In genomic region chr17:56728117-56728516, GRCm38 (mm10) we compare ENCODE assay signal across 13 mouse cellular contexts. TPM values are rescaled to one million over a fixed set of nuclear protein-coding genes. Genes with fewer than 3 reads are reported as not detected.
DNase-seq lines count a peak whose midpoint lies in the region; ATAC-seq lines count a peak whose summit lies in the region.
"Had no signal": no experiment of that assay in that cellular context is flagged by ENCODE, and none has a peak within 500 bp of the region (broad histone marks: within the 10 kb centered on the region; RNA-seq: fewer than 3 reads in every experiment).

No protein-coding gene starts in this region.

- peak overlapping the region; percentile 12; the same call in 1 of the 2 replicates for H3K4me3 ChIP-seq in heart, embryonic 11.5 days (ENCODE audit: low read depth, low read length)
- H3K4me3 ChIP-seq in limb, embryonic 12.5 days (replicated peaks) = no peak overlapping the region
- H3K4me3 ChIP-seq: neural tube, embryonic 12.5 days had no signal

- peaks cover 20% of the 10 kb centered on the region for H3K4me1 ChIP-seq in heart, embryonic 11.5 days (ENCODE audit: control insufficient read depth, insufficient read depth, low read length)
- H3K4me1 ChIP-seq in limb, embryonic 12.5 days (replicated peaks) = peaks cover 44% of the 10 kb centered on the region

- peaks cover 4% of the 10 kb centered on the region; the same call in 1 of the 2 replicates for H3K27me3 ChIP-seq in heart, embryonic 11.5 days (ENCODE audit: control insufficient read depth, insufficient read depth, low read length)
- H3K27me3 ChIP-seq in limb, embryonic 12.5 days = peaks cover 15% of the 10 kb centered on the region; the same call in 1 of the 2 replicates

- peak overlapping the region; percentile 59 for H3K9ac ChIP-seq in heart, embryonic 11.5 days (ENCODE audit: low read depth, low read length)
- H3K9ac ChIP-seq in limb, embryonic 12.5 days (replicated peaks) = no peak overlapping the region; the same call in 1 of the 2 replicates
- H3K9ac ChIP-seq: neural tube, embryonic 12.5 days had no signal

- ATAC-seq in heart, embryonic 11.5 days (replicated peaks; ENCODE audit: insufficient number of reproducible peaks, low FRiP score, low TSS enrichment) = 0 out of 2 replicates have a peak, but pooled peaks have one; percentile 14
- ATAC-seq in limb, embryonic 12.5 days (ENCODE audit: insufficient number of reproducible peaks, insufficient read depth, low FRiP score, low TSS enrichment, low read depth) = no peak
- ATAC-seq: forebrain, embryonic 14.5 days had no signal

- DNase-seq in heart, adult 8-10 months (ENCODE audit: low spot score) = no peak
- DNase-seq in urinary bladder, postnatal 36 days (ENCODE audit: low spot score in 2 of 2) = peak; percentile 28 to 34
- no peak for DNase-seq in urinary bladder, postnatal 25 days (ENCODE audit: low spot score)
- no peak for DNase-seq in frontal cortex, postnatal 36 days (ENCODE audit: low spot score in 2 of 2)
- no peak for DNase-seq in testis, postnatal 10 days (ENCODE audit: low spot score)
- DNase-seq in embryo, embryonic 9.5 days (ENCODE audit: extremely low spot score) = no peak
- DNase-seq: adrenal gland, adult 2 months; cerebellum, adult 9-10 months; spleen, adult 18-20 months had no signal

- H3K27ac ChIP-seq in heart, embryonic 11.5 days (ENCODE audit: low read depth, low read length) = no peak overlapping the region
- H3K27ac ChIP-seq in limb, embryonic 12.5 days = 0 out of 2 replicates have a peak overlapping the region, but pooled peaks have one; percentile 79
- H3K27ac ChIP-seq: neural tube, embryonic 12.5 days had no signal

- 14% methylated on average over 12 of the region's 12 CpGs for WGBS in heart, embryonic 11.5 days (ENCODE audit: insufficient replicate concordance)
- 15% methylated on average over 12 of the region's 12 CpGs for WGBS in limb, embryonic 12.5 days

- H3K9me3 ChIP-seq in heart, embryonic 11.5 days (replicated peaks; ENCODE audit: control insufficient read depth, low read length) = no peaks in the 10 kb centered on the region
- no peaks in the 10 kb centered on the region for H3K9me3 ChIP-seq in limb, embryonic 12.5 days

- 0 out of 2 replicates have a peak, but pooled peaks cover 5% of the 10 kb centered on the region for H3K36me3 ChIP-seq in heart, embryonic 11.5 days (ENCODE audit: control insufficient read depth, insufficient read depth, low read length)
- peaks cover 19% of the 10 kb centered on the region for H3K36me3 ChIP-seq in limb, embryonic 12.5 days

- H3K4me2 ChIP-seq in heart, embryonic 11.5 days = peak overlapping the region; percentile 50
- H3K4me2 ChIP-seq in limb, embryonic 12.5 days = no peak overlapping the region
- H3K4me2 ChIP-seq: neural tube, embryonic 12.5 days had no signal

RNA-seq across cellular contexts. Expression of gene Vmac, which starts 10.3 kb away (rescaled TPM):
- 11.9 and 13.4 TPM in 2 replicates for polyA plus RNA-seq in heart, embryonic 11.5 days (2014; fragmentation: Nextera tagmentation; extraction: Ambion mirVana)
- total RNA-seq in heart, adult 8-10 months (2022) = 1 to 10 TPM; 3.2 to 7.1 (median 6.0) TPM
- 16.5 and 23.1 TPM in 2 replicates for polyA plus RNA-seq in limb, embryonic 12.5 days (2016; fragmentation: Nextera tagmentation; extraction: Ambion mirVana)

RNA-seq across cellular contexts. Expression of gene Ndufa11, which starts 10.6 kb away (rescaled TPM):
- polyA plus RNA-seq in heart, embryonic 11.5 days (2014; fragmentation: Nextera tagmentation; extraction: Ambion mirVana) = 651 and 677 TPM in 2 replicates
- 100 to 1,000 TPM; 804 to 980 (median 857) TPM for total RNA-seq in heart, adult 8-10 months (2022)
- polyA plus RNA-seq in limb, embryonic 12.5 days (2016; fragmentation: Nextera tagmentation; extraction: Ambion mirVana) = 410 and 419 TPM in 2 replicates

RNA-seq across cellular contexts. Expression of gene Nrtn, which starts 29.2 kb away (rescaled TPM):
- polyA plus RNA-seq in heart, embryonic 11.5 days (2014; fragmentation: Nextera tagmentation; extraction: Ambion mirVana) = 4.6 and 5.2 TPM in 2 replicates
- 10 to 100 TPM; 22.4 to 26.7 (median 24.6) TPM for total RNA-seq in heart, adult 8-10 months (2022)
- 18.9 and 19.6 TPM in 2 replicates for polyA plus RNA-seq in limb, embryonic 12.5 days (2016; fragmentation: Nextera tagmentation; extraction: Ambion mirVana)

RNA-seq across cellular contexts. Expression of gene Dus3l, which starts 36.4 kb away (rescaled TPM):
- polyA plus RNA-seq in heart, embryonic 11.5 days (2014; fragmentation: Nextera tagmentation; extraction: Ambion mirVana) = 28.4 and 32.1 TPM in 2 replicates
- total RNA-seq in heart, adult 8-10 months (2022) = 10 to 100 TPM; 15.6 to 18.5 (median 16.6) TPM
- 42.0 and 46.7 TPM in 2 replicates for polyA plus RNA-seq in limb, embryonic 12.5 days (2016; fragmentation: Nextera tagmentation; extraction: Ambion mirVana)

RNA-seq across cellular contexts. Expression of gene Prr22, which starts 41.9 kb away (rescaled TPM):
- 0.97 and 1.0 TPM in 2 replicates for polyA plus RNA-seq in heart, embryonic 11.5 days (2014; fragmentation: Nextera tagmentation; extraction: Ambion mirVana)
- total RNA-seq in heart, adult 8-10 months (2022) = under 1 TPM; 0.31 to 0.60 (median 0.43) TPM
- 0.69 and 1.3 TPM in 2 replicates for polyA plus RNA-seq in limb, embryonic 12.5 days (2016; fragmentation: Nextera tagmentation; extraction: Ambion mirVana)

Comparison
In these comparisons a context has a peak if more than half of its experiments do, and no peak if none do; other contexts are left out.
1. DNase-seq: peak in urinary bladder, postnatal 36 days (2 of 2); none in heart, adult 8-10 months (single experiment), urinary bladder, postnatal 25 days (single experiment), frontal cortex, postnatal 36 days (0 of 2), testis, postnatal 10 days (single experiment) and embryo, embryonic 9.5 days (single experiment).